Mouse (Mus musculus): ENCODE data around the gene Rps6ka5. TPM values are rescaled to one million over a fixed set of nuclear protein-coding genes. Genes with fewer than 3 reads are reported as not detected.

The Rps6ka5 gene
- polyA plus RNA-seq, 1 experiment from 2014 or later: 2.2 TPM

DNA sequence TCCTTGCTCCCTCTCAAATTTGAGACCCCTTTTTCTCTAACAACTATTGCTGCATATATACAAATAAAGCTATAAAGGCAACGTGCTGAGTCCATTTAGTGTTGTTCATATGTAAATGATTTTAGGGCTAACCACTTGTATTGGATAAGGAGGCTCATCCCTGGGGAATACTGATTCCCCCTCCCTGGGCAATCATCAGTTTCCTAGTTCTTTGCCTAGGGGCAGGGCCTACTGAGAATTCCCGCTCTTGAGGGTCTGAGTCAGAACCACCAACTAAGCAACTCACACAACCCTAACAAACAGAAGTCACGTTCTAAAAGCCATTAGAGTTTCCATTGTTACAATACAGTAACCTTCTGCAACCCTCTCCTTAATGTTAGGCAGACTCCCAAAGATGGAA is 6.0 kb downstream of the Rps6ka5 start:
- Histone ChIP-seq H3K4me2 (no peak overlapping the region), H3K9ac (no peak overlapping the region), H3K27me3 (replicated peaks) (no peaks in the 10 kb centered on the region), H3K9me3 (replicated peaks) (no peaks in the 10 kb centered on the region), H3K4me3 (no peak overlapping the region), H3K27ac (no peak overlapping the region), H3K4me1 (peaks cover 31% of the 10 kb centered on the region), H3K36me3 (no peaks in the 10 kb centered on the region)
- 73% methylated on average over 3 of the region's 3 CpGs for WGBS (ENCODE audit: insufficient replicate concordance)
- ATAC-seq: no peak

DNA sequence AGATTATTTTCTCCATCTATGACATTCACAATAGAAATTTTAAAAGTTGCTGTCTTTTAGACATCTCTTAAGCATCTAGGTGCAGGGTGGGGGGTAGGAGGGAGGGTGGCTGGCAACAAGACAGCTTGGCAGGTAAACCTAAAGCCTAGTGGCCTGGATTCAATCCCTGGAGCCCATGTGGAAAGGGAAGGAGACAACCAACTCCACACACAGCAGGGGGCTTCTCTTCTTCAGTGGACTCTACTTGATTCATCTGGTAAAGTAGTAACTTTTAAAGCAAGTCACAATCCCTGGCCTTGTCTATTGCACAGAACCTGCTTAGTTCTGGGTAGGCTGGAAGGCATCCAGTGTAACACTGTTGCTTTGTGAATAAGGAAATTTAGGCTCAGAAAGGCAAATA is 9.3 kb downstream of the Rps6ka5 start:
- H3K4me2 ChIP-seq: no peak overlapping the region
- H3K27ac ChIP-seq: no peak overlapping the region
- H3K27me3 ChIP-seq (replicated peaks): no peaks in the 10 kb centered on the region
- no peaks in the 10 kb centered on the region for H3K9me3 ChIP-seq (replicated peaks)
- H3K4me1 ChIP-seq: peaks cover 8% of the 10 kb centered on the region; the same call in 1 of the 2 replicates
- ATAC-seq: no peak
- H3K36me3 ChIP-seq: no peaks in the 10 kb centered on the region
- H3K4me3 ChIP-seq: no peak overlapping the region
- H3K9ac ChIP-seq: no peak overlapping the region

DNA sequence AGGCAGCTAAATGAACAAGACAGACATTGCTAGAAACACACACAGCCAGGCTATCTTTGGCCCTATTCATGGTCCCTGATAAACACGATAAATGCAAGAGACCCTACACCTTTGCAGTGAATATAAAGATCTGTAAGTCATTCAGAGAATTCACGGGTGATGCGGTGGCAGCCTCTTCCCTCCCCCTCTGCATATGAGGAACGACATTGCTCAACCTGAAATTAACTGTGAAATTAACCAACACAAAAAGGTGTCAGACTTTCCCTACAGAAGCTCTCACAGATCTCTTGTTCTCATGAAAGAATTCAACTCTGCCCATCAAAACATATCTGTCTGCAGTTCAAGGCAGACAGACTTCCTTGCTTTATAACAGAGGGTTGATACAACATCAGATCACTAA is 9.8 kb downstream of the Rps6ka5 start:
- H3K4me1 ChIP-seq: peaks cover 7% of the 10 kb centered on the region
- no peak overlapping the region for H3K4me3 ChIP-seq
- no peak overlapping the region for H3K9ac ChIP-seq
- no peak overlapping the region for H3K4me2 ChIP-seq
- no peaks in the 10 kb centered on the region for H3K9me3 ChIP-seq (replicated peaks)
- no peak overlapping the region for H3K27ac ChIP-seq
- no peak for ATAC-seq
- WGBS (ENCODE audit: insufficient replicate concordance): 55% methylated on average over 4 of the region's 4 CpGs
- H3K36me3 ChIP-seq: no peaks in the 10 kb centered on the region
- H3K27me3 ChIP-seq (replicated peaks): no peaks in the 10 kb centered on the region

DNA sequence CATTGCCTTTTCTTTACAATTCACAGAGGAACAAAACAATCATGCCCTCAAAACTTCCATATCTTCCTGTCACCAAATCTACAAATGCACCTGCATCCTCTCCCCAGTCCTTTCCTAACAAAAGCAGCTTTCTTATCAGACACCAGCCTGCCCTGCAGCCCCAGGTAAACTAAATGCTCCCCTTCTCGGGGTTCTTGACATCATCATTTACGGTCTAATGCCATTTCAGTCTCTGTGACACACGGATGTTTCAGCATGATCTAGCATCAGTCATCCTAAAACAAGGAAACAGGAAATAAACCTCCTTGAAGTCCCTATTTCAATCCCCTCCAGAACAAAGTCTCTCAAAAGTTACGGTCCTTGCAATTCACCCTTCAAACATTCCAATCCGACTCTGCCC is 15.0 kb downstream of the Rps6ka5 start:
- H3K4me1 ChIP-seq: peaks cover 34% of the 10 kb centered on the region
- no peak overlapping the region for H3K9ac ChIP-seq
- no peak overlapping the region for H3K4me3 ChIP-seq
- no peak for ATAC-seq
- no peaks in the 10 kb centered on the region for H3K9me3 ChIP-seq (replicated peaks)
- WGBS (ENCODE audit: insufficient replicate concordance): 38% methylated on average over 5 of the region's 5 CpGs
- no peaks in the 10 kb centered on the region for H3K36me3 ChIP-seq
- 0 out of 2 replicates have a peak overlapping the region, but pooled peaks have one; percentile 20 for H3K27ac ChIP-seq
- H3K27me3 ChIP-seq (replicated peaks): no peaks in the 10 kb centered on the region
- H3K4me2 ChIP-seq: no peak overlapping the region

GRCm38 (mm10) chr12:100711116-100711691 is 15.6 kb downstream of the Rps6ka5 start:
- Histone ChIP-seq H3K4me1 (peaks cover 31% of the 10 kb centered on the region), H3K9ac (no peak overlapping the region), H3K36me3 (no peaks in the 10 kb centered on the region), H3K27ac (peak overlapping the region; percentile 40; the same call in 1 of the 2 replicates), H3K4me3 (no peak overlapping the region), H3K27me3 (replicated peaks) (no peaks in the 10 kb centered on the region), H3K9me3 (replicated peaks) (no peaks in the 10 kb centered on the region), H3K4me2 (no peak overlapping the region)
- 41% methylated on average over 10 of the region's 10 CpGs for WGBS (ENCODE audit: insufficient replicate concordance)
- ATAC-seq: no peak

GRCm38 (mm10) chr12:100710432-100710831 is 16.4 kb downstream of the Rps6ka5 start:
- Histone ChIP-seq H3K27ac (peak overlapping the region; percentile 68), H3K9me3 (replicated peaks) (no peaks in the 10 kb centered on the region), H3K27me3 (replicated peaks) (no peaks in the 10 kb centered on the region), H3K9ac (no peak overlapping the region), H3K4me3 (no peak overlapping the region), H3K36me3 (no peaks in the 10 kb centered on the region), H3K4me2 (no peak overlapping the region; the same call in 1 of the 2 replicates), H3K4me1 (peaks cover 31% of the 10 kb centered on the region)
- no peak for ATAC-seq
- WGBS (ENCODE audit: insufficient replicate concordance): 5% methylated on average over 1 of the region's 1 CpGs

DNA sequence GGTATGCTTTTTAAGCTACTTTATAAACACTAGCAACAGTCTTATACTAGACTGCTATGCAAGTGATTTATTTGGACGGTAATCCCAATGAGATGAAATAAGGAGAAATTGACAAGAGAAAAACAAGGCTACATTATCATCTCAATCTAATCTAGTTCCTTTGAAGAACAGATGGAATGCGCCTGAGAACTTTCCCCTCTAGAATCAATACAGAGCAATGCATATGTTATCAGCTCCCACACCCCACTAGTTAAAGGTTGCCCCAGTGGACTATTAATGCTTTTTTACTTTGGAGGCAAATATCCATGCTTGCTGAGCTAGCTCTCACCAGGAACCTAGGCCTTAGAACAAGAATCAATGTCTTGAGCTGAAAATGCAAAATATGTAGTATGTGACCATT is 19.5 kb downstream of the Rps6ka5 start:
- no peak overlapping the region for H3K9ac ChIP-seq
- no peaks in the 10 kb centered on the region for H3K36me3 ChIP-seq
- ATAC-seq: no peak
- no peaks in the 10 kb centered on the region for H3K9me3 ChIP-seq (replicated peaks)
- WGBS (ENCODE audit: insufficient replicate concordance): 56% methylated on average over 2 of the region's 2 CpGs
- no peak overlapping the region for H3K4me3 ChIP-seq
- peaks cover 35% of the 10 kb centered on the region for H3K4me1 ChIP-seq
- no peaks in the 10 kb centered on the region for H3K27me3 ChIP-seq (replicated peaks)
- no peak overlapping the region for H3K27ac ChIP-seq
- no peak overlapping the region for H3K4me2 ChIP-seq

DNA sequence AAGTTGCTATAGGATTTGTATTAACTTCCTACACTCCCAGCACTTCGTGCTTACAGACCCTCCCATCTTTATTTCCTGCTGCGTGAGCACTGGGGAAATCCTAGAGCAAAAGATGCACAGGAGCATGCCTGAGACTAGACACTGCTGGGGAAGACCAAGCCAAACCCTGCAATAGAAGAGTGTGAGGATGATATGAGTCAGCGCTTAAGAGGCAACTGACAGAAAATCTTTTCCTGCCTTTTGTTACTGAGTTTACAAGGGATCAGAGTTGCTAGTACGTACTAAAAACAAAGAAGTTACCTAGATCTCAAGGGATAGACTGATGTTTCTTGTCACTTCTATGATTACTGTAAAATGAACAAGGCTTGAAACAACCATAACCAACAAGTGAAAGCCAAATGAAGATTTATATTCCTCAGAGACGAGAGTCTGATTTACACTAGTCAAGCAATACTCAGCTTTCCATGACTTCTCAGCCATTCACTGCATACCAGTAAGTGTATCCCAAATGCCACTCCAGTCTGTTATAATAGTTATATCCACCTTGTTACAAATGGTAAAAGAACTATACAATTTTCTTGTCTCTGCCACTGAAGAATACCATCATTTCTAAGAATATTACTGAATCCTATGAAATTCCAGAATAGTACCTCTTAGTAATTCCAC is 21.6 kb downstream of the Rps6ka5 start:
- no peak for ATAC-seq
- H3K4me1 ChIP-seq: peaks cover 17% of the 10 kb centered on the region
- H3K27ac ChIP-seq: no peak overlapping the region
- no peak overlapping the region for H3K4me2 ChIP-seq
- H3K4me3 ChIP-seq: no peak overlapping the region
- no peaks in the 10 kb centered on the region for H3K9me3 ChIP-seq (replicated peaks)
- H3K9ac ChIP-seq: no peak overlapping the region
- H3K27me3 ChIP-seq (replicated peaks): no peaks in the 10 kb centered on the region
- no peaks in the 10 kb centered on the region for H3K36me3 ChIP-seq
- 65% methylated on average over 5 of the region's 5 CpGs for WGBS (ENCODE audit: insufficient replicate concordance)

- Histone ChIP-seq H3K4me3 (no peak overlapping the region), H3K4me2 (no peak overlapping the region), H3K27me3 (replicated peaks) (no peaks in the 10 kb centered on the region), H3K36me3 (no peaks in the 10 kb centered on the region), H3K9ac (no peak overlapping the region), H3K9me3 (replicated peaks) (no peaks in the 10 kb centered on the region), H3K27ac (no peak overlapping the region), H3K4me1 (no peaks in the 10 kb centered on the region)
- 76% methylated on average over 1 of the region's 1 CpGs for WGBS (ENCODE audit: insufficient replicate concordance)
- no peak for ATAC-seq
These were observed 28.8 kb downstream of the Rps6ka5 start for GRCm38 (mm10) chr12:100698019-100698418.

GRCm38 (mm10) chr12:100696621-100697020 is 30.2 kb downstream of the Rps6ka5 start:
- H3K4me1 ChIP-seq: no peaks in the 10 kb centered on the region
- no peak for ATAC-seq
- H3K27ac ChIP-seq: no peak overlapping the region
- H3K4me2 ChIP-seq: no peak overlapping the region
- H3K4me3 ChIP-seq: no peak overlapping the region
- H3K9me3 ChIP-seq (replicated peaks): no peaks in the 10 kb centered on the region
- H3K36me3 ChIP-seq: no peaks in the 10 kb centered on the region
- H3K27me3 ChIP-seq (replicated peaks): no peaks in the 10 kb centered on the region
- no peak overlapping the region for H3K9ac ChIP-seq
- 63% methylated on average over 4 of the region's 4 CpGs for WGBS (ENCODE audit: insufficient replicate concordance)

GRCm38 (mm10) chr12:100695252-100695651 is 31.5 kb downstream of the Rps6ka5 start:
- no peaks in the 10 kb centered on the region for H3K27me3 ChIP-seq (replicated peaks)
- H3K9me3 ChIP-seq (replicated peaks): no peaks in the 10 kb centered on the region
- no peak for ATAC-seq
- WGBS (ENCODE audit: insufficient replicate concordance): 76% methylated on average over 3 of the region's 3 CpGs
- no peak overlapping the region for H3K4me2 ChIP-seq
- no peak overlapping the region for H3K9ac ChIP-seq
- no peaks in the 10 kb centered on the region for H3K36me3 ChIP-seq
- no peak overlapping the region for H3K27ac ChIP-seq
- H3K4me3 ChIP-seq: no peak overlapping the region
- no peaks in the 10 kb centered on the region for H3K4me1 ChIP-seq

- Histone ChIP-seq H3K9me3 (replicated peaks) (no peaks in the 10 kb centered on the region), H3K4me1 (peaks cover 11% of the 10 kb centered on the region), H3K4me2 (no peak overlapping the region), H3K27ac (no peak overlapping the region), H3K9ac (no peak overlapping the region), H3K36me3 (no peaks in the 10 kb centered on the region), H3K27me3 (replicated peaks) (no peaks in the 10 kb centered on the region), H3K4me3 (no peak overlapping the region)
- 62% methylated on average over 3 of the region's 3 CpGs for WGBS (ENCODE audit: insufficient replicate concordance)
- no peak for ATAC-seq
These were observed 34.6 kb downstream of the Rps6ka5 start for GRCm38 (mm10) chr12:100692208-100692607.

- Histone ChIP-seq H3K9ac (no peak overlapping the region), H3K9me3 (replicated peaks) (no peaks in the 10 kb centered on the region), H3K36me3 (no peaks in the 10 kb centered on the region), H3K4me3 (no peak overlapping the region), H3K27me3 (replicated peaks) (no peaks in the 10 kb centered on the region), H3K27ac (no peak overlapping the region), H3K4me1 (peaks cover 11% of the 10 kb centered on the region), H3K4me2 (no peak overlapping the region)
- ATAC-seq: no peak
- WGBS (ENCODE audit: insufficient replicate concordance): 80% methylated on average over 5 of the region's 5 CpGs
These were observed 36.3 kb downstream of the Rps6ka5 start for GRCm38 (mm10) chr12:100690444-100690843.

All from liver, embryonic 12.5 days (tissue).